13 mouse cellular contexts compared by ENCODE assay signal in the genomic region with DNA sequence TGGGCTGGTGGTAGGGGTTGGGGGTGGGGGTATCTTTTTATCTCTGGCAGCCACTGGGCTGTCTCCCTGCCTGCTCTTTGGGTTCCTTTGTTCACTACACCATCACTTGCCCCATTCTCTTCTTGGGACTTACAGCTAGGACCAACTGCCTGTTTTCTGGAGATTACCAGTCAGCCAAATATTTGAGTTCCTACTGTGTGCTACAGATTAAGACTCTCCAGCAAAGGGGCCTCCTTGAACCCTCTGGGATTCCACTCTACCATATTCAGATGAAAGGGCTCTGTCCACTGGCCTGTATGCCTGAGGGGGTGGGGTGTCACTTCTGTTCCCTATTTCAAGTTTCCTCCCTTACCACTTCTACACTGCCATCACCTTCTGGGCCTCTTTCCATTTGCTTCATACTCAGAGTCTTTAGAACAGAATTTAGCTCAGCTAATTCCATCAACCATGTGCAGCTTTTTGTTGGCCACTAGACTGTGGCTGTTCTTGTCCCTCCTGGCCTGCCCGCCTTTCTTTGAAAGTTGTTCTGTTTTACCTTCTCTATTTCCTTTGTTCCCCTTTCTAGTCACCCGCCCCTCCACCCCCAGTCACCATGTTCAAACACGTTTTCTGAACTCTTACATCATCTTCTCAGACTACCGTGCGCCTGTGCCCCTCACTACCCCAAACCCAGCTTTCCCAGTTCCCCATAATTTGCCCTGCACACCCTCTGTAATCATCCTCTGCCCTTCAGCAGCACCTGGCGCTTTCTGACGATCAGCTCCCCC.
DNase-seq lines count a peak whose midpoint lies in the region; ATAC-seq and TF ChIP-seq lines count a peak whose summit lies in the region.
"Had no signal": no experiment of that assay in that cellular context is flagged by ENCODE, and none has a peak within 500 bp of the region (broad histone marks: within the 10 kb centered on the region; RNA-seq: fewer than 3 reads in every experiment).

No protein-coding gene starts in this region.

- no peak for TF ChIP-seq POLR2A in bone marrow, adult 2 months (IDR thresholded peaks at IDR 0.05; ENCODE audit: borderline replicate concordance, control insufficient read depth, low read depth, low read length)
- no peak for TF ChIP-seq POLR2A in liver, adult 2 months (IDR thresholded peaks at IDR 0.05; ENCODE audit: extremely low read depth, insufficient read depth, low read length)

- WGBS in lung, embryonic 14.5 days, result 59% methylated on average over 7 of the region's 7 CpGs
- WGBS in bone marrow, adult 2 months, result 11% methylated on average over 7 of the region's 7 CpGs
- WGBS in liver, adult 2 months, result 38% methylated on average over 7 of the region's 7 CpGs

- no peak for ATAC-seq in lung, embryonic 14.5 days (ENCODE audit: insufficient read depth)
- no peak for ATAC-seq in erythroblast, adult 5-6 weeks (replicated peaks; ENCODE audit: low FRiP score, poor library complexity, severe bottlenecking)
- ATAC-seq: forebrain, embryonic 15.5 days had no signal

- no peak overlapping the region for H3K4me2 ChIP-seq in lung, embryonic 14.5 days
- H3K4me2 ChIP-seq: forebrain, embryonic 15.5 days; limb, embryonic 15.5 days had no signal

- peak overlapping the region; percentile 20; the same call in 1 of the 2 replicates for H3K27ac ChIP-seq in lung, embryonic 14.5 days (ENCODE audit: low read depth)
- H3K27ac ChIP-seq in bone marrow, adult 2 months (ENCODE audit: control insufficient read depth, insufficient read depth, low read depth, low read length, poor library complexity), result peak overlapping the region; percentile 56; the same call in 1 of the 2 replicates
- H3K27ac ChIP-seq in liver, adult 2 months (replicated peaks; ENCODE audit: insufficient read depth, low read depth, low read length), result peak overlapping the region; percentile 45
- H3K27ac ChIP-seq: forebrain, embryonic 15.5 days; limb, embryonic 15.5 days had no signal

- peaks cover 19% of the 10 kb centered on the region; the same call in 1 of the 2 replicates for H3K4me1 ChIP-seq in lung, embryonic 14.5 days (ENCODE audit: insufficient read depth)
- H3K4me1 ChIP-seq in bone marrow, adult 2 months (ENCODE audit: control insufficient read depth, insufficient read depth, low read length), result peaks cover 9% of the 10 kb centered on the region
- H3K4me1 ChIP-seq in liver, adult 2 months (ENCODE audit: control insufficient read depth, insufficient read depth, low read length), result peaks cover 50% of the 10 kb centered on the region
- H3K4me1 ChIP-seq: forebrain, embryonic 15.5 days had no signal

- H3K9ac ChIP-seq in lung, embryonic 14.5 days, result no peak overlapping the region
- H3K9ac ChIP-seq in liver, adult 2 months (ENCODE audit: low read depth, low read length), result no peak overlapping the region
- H3K9ac ChIP-seq: forebrain, embryonic 15.5 days; limb, embryonic 15.5 days had no signal

- H3K79me2 ChIP-seq in liver, adult 2 months (ENCODE audit: control insufficient read depth, insufficient read depth, low read length), result peaks cover 60% of the 10 kb centered on the region

- no peaks in the 10 kb centered on the region for H3K36me3 ChIP-seq in lung, embryonic 14.5 days (ENCODE audit: insufficient read depth)
- no peaks in the 10 kb centered on the region for H3K36me3 ChIP-seq in liver, adult 2 months (ENCODE audit: control insufficient read depth, insufficient read depth, low read length)
- H3K36me3 ChIP-seq in splenic B cell, adult 2 months (ENCODE audit: control insufficient read depth, insufficient read depth, low read length, poor library complexity, severe bottlenecking), result no peaks in the 10 kb centered on the region
- H3K36me3 ChIP-seq: forebrain, embryonic 15.5 days; limb, embryonic 15.5 days had no signal

- no peak overlapping the region for H3K4me3 ChIP-seq in lung, embryonic 14.5 days (ENCODE audit: low read depth, low read length)
- H3K4me3 ChIP-seq in bone marrow, adult 2 months (replicated peaks; ENCODE audit: control insufficient read depth, low read depth, low read length), result no peak overlapping the region
- H3K4me3 ChIP-seq in liver, adult 2 months (ENCODE audit: insufficient read depth, low read depth, low read length), result no peak overlapping the region
- H3K4me3 ChIP-seq: forebrain, embryonic 15.5 days; limb, embryonic 15.5 days; myocyte had no signal

- DNase-seq in lung, embryonic 14.5 days, result no peak
- no peak for DNase-seq in lung, postnatal 14 days
- DNase-seq in liver, adult 2 months (ENCODE audit: extremely low read depth, low read depth, low spot score), result no peak
- DNase-seq in splenic B cell, adult 2 months (ENCODE audit: low read depth, low spot score), result peak; percentile 76
- no peak for DNase-seq in layer of hippocampus, adult 18-20 months (ENCODE audit: low spot score in 2 of 2)
- DNase-seq: adrenal gland, postnatal 36 days; heart, postnatal 10 days; kidney, postnatal 25 days had no signal

- H3K27me3 ChIP-seq in lung, embryonic 14.5 days (ENCODE audit: insufficient read depth, low read length), result no peaks in the 10 kb centered on the region
- no peaks in the 10 kb centered on the region for H3K27me3 ChIP-seq in liver, adult 2 months (ENCODE audit: control insufficient read depth, insufficient read depth, low read length)
- no peaks in the 10 kb centered on the region for H3K27me3 ChIP-seq in splenic B cell, adult 2 months (ENCODE audit: control insufficient read depth, insufficient read depth, low read length, poor library complexity, severe bottlenecking)
- H3K27me3 ChIP-seq: forebrain, embryonic 15.5 days; limb, embryonic 15.5 days had no signal

- no peak for TF ChIP-seq CTCF in lung, embryonic 14.5 days (IDR thresholded peaks at IDR 0.05; ENCODE audit: low read depth)
- TF ChIP-seq CTCF in bone marrow, adult 2 months (IDR thresholded peaks at IDR 0.05; ENCODE audit: control insufficient read depth, insufficient read depth, low read length), result no peak
- TF ChIP-seq CTCF in liver, adult 2 months (IDR thresholded peaks at IDR 0.05; ENCODE audit: low read depth, low read length), result no peak

- H3K9me3 ChIP-seq in lung, embryonic 14.5 days (ENCODE audit: low read depth, low read length), result no peaks in the 10 kb centered on the region
- H3K9me3 ChIP-seq: forebrain, embryonic 15.5 days; limb, embryonic 15.5 days had no signal
